ENCODE assay signal across 9 mouse cellular contexts in genomic region chr9:107605041-107605661, GRCm38 (mm10). TPM values are rescaled to one million over a fixed set of nuclear protein-coding genes. Genes with fewer than 3 reads are reported as not detected.
A peak's percentile ranks its signal among the peaks of the same experiment; 100 is the strongest.
DNase-seq lines count a peak whose midpoint lies in the region; ATAC-seq and TF ChIP-seq lines count a peak whose summit lies in the region.
"Had no signal": no experiment of that assay in that cellular context is flagged by ENCODE, and none has a peak within 500 bp of the region (broad histone marks: within the 10 kb centered on the region; RNA-seq: fewer than 3 reads in every experiment).

No protein-coding gene starts in this region.

- no peaks in the 10 kb centered on the region for H3K9me3 ChIP-seq in ES-Bruce4 (replicated peaks; ENCODE audit: control insufficient read depth, insufficient read depth, low read length, poor library complexity, severe bottlenecking)
- no peaks in the 10 kb centered on the region for H3K9me3 ChIP-seq in intestine, embryonic 15.5 days
- no peaks in the 10 kb centered on the region for H3K9me3 ChIP-seq in lung, embryonic 16.5 days (ENCODE audit: control insufficient read depth, low read length)

- peaks cover 17% of the 10 kb centered on the region for H3K4me1 ChIP-seq in ES-Bruce4 (ENCODE audit: control insufficient read depth, insufficient read depth, low read length)
- H3K4me1 ChIP-seq in intestine, embryonic 15.5 days (replicated peaks): peaks cover 56% of the 10 kb centered on the region
- peaks cover 35% of the 10 kb centered on the region for H3K4me1 ChIP-seq in lung, embryonic 16.5 days (replicated peaks; ENCODE audit: control insufficient read depth, insufficient read depth, low read length)

- DNase-seq in gastrocnemius, postnatal 14 days: peak; percentile 52
- DNase-seq in gastrocnemius, postnatal 36 days: no peak
- no peak for DNase-seq in right cerebral cortex, postnatal 10 days (ENCODE audit: low spot score in 2 of 2)
- no peak for DNase-seq in cerebellum, postnatal 25 days
- DNase-seq in left cerebral cortex, postnatal 4 days: no peak
- DNase-seq: cerebellum, adult 18-20 months had no signal

- no peaks in the 10 kb centered on the region for H3K36me3 ChIP-seq in ES-Bruce4 (ENCODE audit: control insufficient read depth, insufficient read depth, low read length, poor library complexity, severe bottlenecking)
- H3K36me3 ChIP-seq in intestine, embryonic 15.5 days: no peaks in the 10 kb centered on the region
- H3K36me3 ChIP-seq in lung, embryonic 16.5 days (ENCODE audit: control insufficient read depth, insufficient read depth, low read length): no peaks in the 10 kb centered on the region

- no peak overlapping the region for H3K27ac ChIP-seq in ES-Bruce4 (ENCODE audit: insufficient read depth, low read length)
- peak overlapping the region; percentile 86 for H3K27ac ChIP-seq in intestine, embryonic 15.5 days
- peak overlapping the region; percentile 81 for H3K27ac ChIP-seq in lung, embryonic 16.5 days (ENCODE audit: low read length)

- peak overlapping the region; percentile 53 for H3K9ac ChIP-seq in ES-Bruce4 (ENCODE audit: low read depth, poor library complexity, severe bottlenecking)
- H3K9ac ChIP-seq in intestine, embryonic 15.5 days: peak overlapping the region; percentile 46; the same call in 1 of the 2 replicates
- H3K9ac ChIP-seq in lung, embryonic 16.5 days (ENCODE audit: low read length): peak overlapping the region; percentile 60

- intact Hi-C loops in gastrocnemius, postnatal 14 days (cut with DNase I; ENCODE audit: low total_unique reads): no loop called here
- intact Hi-C loops in gastrocnemius, postnatal 36 days (cut with DNase I): no loop called here
- intact Hi-C loops in left cerebral cortex, postnatal 4 days (cut with DNase I): no loop called here

- TF ChIP-seq CTCF in ES-Bruce4 (IDR thresholded peaks at IDR 0.05; ENCODE audit: low read depth, low read length): no peak

- 26% methylated on average over 23 of the region's 23 CpGs for WGBS in intestine, embryonic 15.5 days
- 33% methylated on average over 18 of the region's 23 CpGs for WGBS in lung, embryonic 16.5 days

- no peaks in the 10 kb centered on the region for H3K27me3 ChIP-seq in ES-Bruce4 (ENCODE audit: control insufficient read depth, insufficient read depth, low read length, poor library complexity, severe bottlenecking)
- no peaks in the 10 kb centered on the region for H3K27me3 ChIP-seq in intestine, embryonic 15.5 days (replicated peaks)
- H3K27me3 ChIP-seq in lung, embryonic 16.5 days (ENCODE audit: control insufficient read depth, insufficient read depth, low read depth, low read length): no peaks in the 10 kb centered on the region

- peak overlapping the region; percentile 59 for H3K4me2 ChIP-seq in intestine, embryonic 15.5 days (replicated peaks)
- peak overlapping the region; percentile 44 for H3K4me2 ChIP-seq in lung, embryonic 16.5 days (ENCODE audit: low read depth, low read length)

- peak; percentile 65; the same call in 1 of the 2 replicates for TF ChIP-seq EP300 in ES-Bruce4 (IDR thresholded peaks at IDR 0.05; ENCODE audit: insufficient read depth, low read depth, low read length)

- peak overlapping the region; percentile 18; the same call in 1 of the 2 replicates for H3K4me3 ChIP-seq in ES-Bruce4 (ENCODE audit: low read depth, low read length)
- peak overlapping the region; percentile 42 for H3K4me3 ChIP-seq in intestine, embryonic 15.5 days (replicated peaks)
- H3K4me3 ChIP-seq in lung, embryonic 16.5 days (ENCODE audit: low read length): peak overlapping the region; percentile 29

- TF ChIP-seq POLR2A in ES-Bruce4 (IDR thresholded peaks at IDR 0.05; ENCODE audit: insufficient read depth, low read length): no peak

- ATAC-seq in intestine, embryonic 15.5 days: peak; percentile 69
- ATAC-seq in lung, embryonic 16.5 days (ENCODE audit: low read depth): peak; percentile 42

RNA-seq across cellular contexts. Expression of gene Sema3b, which starts 3.9 kb away (rescaled TPM):
- total RNA-seq in gastrocnemius, postnatal 14 days (2021): 10 to 100 TPM; 27.6 to 35.2 TPM
- total RNA-seq in gastrocnemius, postnatal 36 days (2021): 10 to 100 TPM; 13.1 to 17.5 TPM
- polyA plus RNA-seq in ES-Bruce4 (2011; ENCODE audit: insufficient read depth, insufficient read length, low read depth, missing spikeins): 15.4 and 16.5 TPM in 2 replicates
- polyA plus RNA-seq in intestine, embryonic 15.5 days (2015; fragmentation: Nextera tagmentation; extraction: Ambion mirVana): 34.7 and 37.5 TPM in 2 replicates
- 11.8 and 12.5 TPM in 2 replicates for polyA plus RNA-seq in lung, embryonic 16.5 days (2015; fragmentation: Nextera tagmentation; extraction: Ambion mirVana)
- total RNA-seq in left cerebral cortex, postnatal 4 days (2021): 1 to 10 TPM; 3.9 to 5.6 TPM

RNA-seq across cellular contexts. Expression of gene Ifrd2, which starts 17.7 kb away (rescaled TPM):
- 10 to 100 TPM; 33.5 to 42.7 TPM for total RNA-seq in gastrocnemius, postnatal 14 days (2021)
- total RNA-seq in gastrocnemius, postnatal 36 days (2021): 10 to 100 TPM; 48.2 to 55.8 TPM
- polyA plus RNA-seq in ES-Bruce4 (2011; ENCODE audit: insufficient read depth, insufficient read length, low read depth, missing spikeins): 43.8 and 45.3 TPM in 2 replicates
- polyA plus RNA-seq in intestine, embryonic 15.5 days (2015; fragmentation: Nextera tagmentation; extraction: Ambion mirVana): 66.4 and 81.9 TPM in 2 replicates
- polyA plus RNA-seq in lung, embryonic 16.5 days (2015; fragmentation: Nextera tagmentation; extraction: Ambion mirVana): 44.1 and 51.9 TPM in 2 replicates
- 10 to 100 TPM; 12.5 to 14.5 TPM for total RNA-seq in left cerebral cortex, postnatal 4 days (2021)

RNA-seq across cellular contexts. Expression of gene Hyal3, which starts 24.5 kb away (rescaled TPM):
- total RNA-seq in gastrocnemius, postnatal 14 days (2021): under 1 TPM; 0.23 to 0.49 TPM
- total RNA-seq in gastrocnemius, postnatal 36 days (2021): under 1 TPM; 0.23 to 0.27 TPM
- polyA plus RNA-seq in ES-Bruce4 (2011; ENCODE audit: insufficient read depth, insufficient read length, low read depth, missing spikeins): 1.0 and 2.1 TPM in 2 replicates
- 0.74 and 0.97 TPM in 2 replicates for polyA plus RNA-seq in intestine, embryonic 15.5 days (2015; fragmentation: Nextera tagmentation; extraction: Ambion mirVana)
- polyA plus RNA-seq in lung, embryonic 16.5 days (2015; fragmentation: Nextera tagmentation; extraction: Ambion mirVana): 0.97 and 1.6 TPM in 2 replicates
- total RNA-seq in left cerebral cortex, postnatal 4 days (2021): 1 to 10 TPM; 1.5 to 2.1 TPM

RNA-seq across cellular contexts. Expression of gene Naa80, which starts 26.5 kb away (rescaled TPM):
- 10 to 100 TPM; 12.0 TPM for total RNA-seq in gastrocnemius, postnatal 14 days (2021)
- 10 to 100 TPM; 11.2 to 14.4 TPM for total RNA-seq in gastrocnemius, postnatal 36 days (2021)
- polyA plus RNA-seq in ES-Bruce4 (2011; ENCODE audit: insufficient read depth, insufficient read length, low read depth, missing spikeins): 18.6 and 21.1 TPM in 2 replicates
- polyA plus RNA-seq in intestine, embryonic 15.5 days (2015; fragmentation: Nextera tagmentation; extraction: Ambion mirVana): 15.1 and 19.1 TPM in 2 replicates
- polyA plus RNA-seq in lung, embryonic 16.5 days (2015; fragmentation: Nextera tagmentation; extraction: Ambion mirVana): 22.3 and 23.0 TPM in 2 replicates
- 10 to 100 TPM; 11.9 to 13.0 TPM for total RNA-seq in left cerebral cortex, postnatal 4 days (2021)

RNA-seq across cellular contexts. Expression of gene Hyal1, which starts 28.4 kb away (rescaled TPM):
- total RNA-seq in gastrocnemius, postnatal 14 days (2021): 1 to 10 TPM; 2.6 to 2.7 TPM
- total RNA-seq in gastrocnemius, postnatal 36 days (2021): 1 to 10 TPM; 2.5 to 2.8 TPM
- polyA plus RNA-seq in ES-Bruce4 (2011; ENCODE audit: insufficient read depth, insufficient read length, low read depth, missing spikeins): 25.8 and 29.7 TPM in 2 replicates
- 5.9 and 7.4 TPM in 2 replicates for polyA plus RNA-seq in intestine, embryonic 15.5 days (2015; fragmentation: Nextera tagmentation; extraction: Ambion mirVana)
- polyA plus RNA-seq in lung, embryonic 16.5 days (2015; fragmentation: Nextera tagmentation; extraction: Ambion mirVana): 10.1 and 13.8 TPM in 2 replicates
- 1 to 10 TPM; 3.8 to 4.1 TPM for total RNA-seq in left cerebral cortex, postnatal 4 days (2021)
